Mouse (Mus musculus): ENCODE data around the gene Zfp36.
A peak's percentile ranks its signal among the peaks of the same experiment; 100 is the strongest.

Zfp36 gene

GRCm38 (mm10) chr7:28348601-28349000 lies 31.5 kb downstream of the Zfp36 start:
- DNase-seq (ENCODE audit: low read depth, low spot score) = no peak
- Histone ChIP-seq H3K27me3 (ENCODE audit: control insufficient read depth, insufficient read depth, low read length, poor library complexity, severe bottlenecking) (no peaks in the 10 kb centered on the region), H3K36me3 (ENCODE audit: control insufficient read depth, insufficient read depth, low read length, poor library complexity, severe bottlenecking) (peaks cover 11% of the 10 kb centered on the region)

DNA sequence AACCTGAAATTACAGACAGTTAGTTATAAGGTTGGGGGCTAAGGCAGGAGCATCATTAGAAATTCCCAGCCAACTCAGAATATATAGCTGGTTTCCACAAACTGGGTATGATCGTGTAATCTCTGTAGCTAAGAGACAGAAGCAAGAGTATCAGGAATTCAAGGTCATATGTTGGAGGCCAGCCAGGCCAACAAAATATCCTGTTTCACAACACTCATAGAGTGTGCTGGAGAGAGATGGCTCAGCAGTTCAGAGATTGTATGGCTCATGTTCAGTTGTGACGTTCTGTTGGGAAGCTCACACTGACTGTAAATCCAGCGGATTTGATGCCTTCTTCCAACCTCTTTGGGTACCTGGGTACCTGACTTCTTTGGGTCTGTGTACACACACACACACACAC lies 32.3 kb downstream of the Zfp36 start:
- Histone ChIP-seq H3K36me3 (ENCODE audit: control insufficient read depth, insufficient read depth, low read length, poor library complexity, severe bottlenecking) (peaks cover 5% of the 10 kb centered on the region; the same call in 1 of the 2 replicates), H3K27me3 (ENCODE audit: control insufficient read depth, insufficient read depth, low read length, poor library complexity, severe bottlenecking) (no peaks in the 10 kb centered on the region)
- no peak for DNase-seq (ENCODE audit: low read depth, low spot score)

DNA sequence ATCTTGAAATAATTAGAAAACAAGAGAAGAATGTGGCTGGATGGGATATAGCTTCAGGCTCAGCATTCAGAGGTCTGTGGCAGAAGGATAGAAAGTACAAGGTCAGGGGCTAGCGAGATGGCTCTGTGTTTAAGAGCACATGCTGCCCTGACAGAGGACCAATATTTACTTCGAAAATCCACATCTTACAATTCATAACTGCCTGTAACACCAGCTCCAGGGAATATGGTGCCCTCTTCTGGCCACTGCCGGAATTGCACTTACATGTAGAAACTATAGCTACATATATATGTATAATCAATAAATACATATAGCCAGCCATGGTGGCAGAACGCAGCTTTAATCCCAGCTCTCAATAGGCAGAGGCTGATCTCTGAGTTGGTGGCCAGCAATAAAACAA lies 35.4 kb downstream of the Zfp36 start:
- Histone ChIP-seq H3K36me3 (ENCODE audit: control insufficient read depth, insufficient read depth, low read length, poor library complexity, severe bottlenecking) (no peaks in the 10 kb centered on the region), H3K27me3 (ENCODE audit: control insufficient read depth, insufficient read depth, low read length, poor library complexity, severe bottlenecking) (no peaks in the 10 kb centered on the region)
- peak; percentile 92 for DNase-seq (ENCODE audit: low read depth, low spot score)

GRCm38 (mm10) chr7:28341381-28341780 lies 38.7 kb downstream of the Zfp36 start:
- Histone ChIP-seq H3K27me3 (ENCODE audit: control insufficient read depth, insufficient read depth, low read length, poor library complexity, severe bottlenecking) (no peaks in the 10 kb centered on the region), H3K36me3 (ENCODE audit: control insufficient read depth, insufficient read depth, low read length, poor library complexity, severe bottlenecking) (no peaks in the 10 kb centered on the region)
- no peak for DNase-seq (ENCODE audit: low read depth, low spot score)

DNA sequence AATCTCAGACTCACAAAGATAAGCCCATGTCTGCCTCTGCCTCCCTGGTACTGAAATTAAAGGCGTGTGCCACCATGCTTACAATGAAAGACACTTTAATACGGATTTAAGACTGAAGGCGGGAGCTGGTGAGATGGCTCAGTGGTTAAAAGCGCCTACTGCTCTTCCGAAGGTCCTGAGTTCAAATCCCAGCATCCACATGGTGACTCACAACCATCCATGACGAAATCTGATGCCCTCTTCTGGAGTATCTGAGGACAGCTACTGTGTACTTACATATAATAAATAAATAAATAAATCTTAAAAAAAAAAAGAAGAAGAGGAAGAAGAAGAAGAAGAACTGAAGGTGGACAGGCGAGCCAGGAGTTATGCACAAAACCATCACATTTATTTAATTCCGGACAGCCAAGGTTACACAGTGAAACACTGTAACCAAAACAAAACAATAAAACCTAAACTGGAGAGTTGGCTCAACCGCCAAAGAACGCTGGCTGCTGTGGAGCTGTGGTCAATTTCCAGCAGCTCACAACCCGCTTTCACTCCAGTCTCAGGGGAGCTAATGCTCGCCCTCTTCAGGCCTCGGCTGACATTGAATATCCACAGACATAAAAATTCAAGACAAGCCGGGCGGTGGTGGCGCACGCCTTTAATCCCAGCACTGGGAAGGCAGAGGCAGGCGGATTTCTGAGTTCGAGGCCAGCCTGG lies 40.7 kb downstream of the Zfp36 start:
- DNase-seq (ENCODE audit: low read depth, low spot score) = peak; percentile 81
- H3K36me3 ChIP-seq (ENCODE audit: control insufficient read depth, insufficient read depth, low read length, poor library complexity, severe bottlenecking) = no peaks in the 10 kb centered on the region

GRCm38 (mm10) chr7:28338108-28338998 lies 41.7 kb downstream of the Zfp36 start, which contains the start of gene Supt5:
Gene Supt5, minus strand, starts transcription at chr7:28338746.
- DNase-seq (ENCODE audit: low read depth, low spot score) = peak; percentile 99
- Histone ChIP-seq H3K36me3 (ENCODE audit: control insufficient read depth, insufficient read depth, low read length, poor library complexity, severe bottlenecking) (no peaks in the 10 kb centered on the region), H3K27me3 (ENCODE audit: control insufficient read depth, insufficient read depth, low read length, poor library complexity, severe bottlenecking) (no peaks in the 10 kb centered on the region)

More for the DNA sequence above, 40.7 kb downstream of the Zfp36 start:
- no peaks in the 10 kb centered on the region for H3K27me3 ChIP-seq (ENCODE audit: control insufficient read depth, insufficient read depth, low read length, poor library complexity, severe bottlenecking)

- H3K27me3 ChIP-seq (ENCODE audit: control insufficient read depth, insufficient read depth, low read length, poor library complexity, severe bottlenecking) = no peaks in the 10 kb centered on the region
- H3K36me3 ChIP-seq (ENCODE audit: control insufficient read depth, insufficient read depth, low read length, poor library complexity, severe bottlenecking) = peaks cover under 1% of the 10 kb centered on the region; the same call in 1 of the 2 replicates
- DNase-seq (ENCODE audit: low read depth, low spot score) = no peak
Measured at GRCm38 (mm10) chr7:28335471-28335870, 44.6 kb downstream of the Zfp36 start.

- Histone ChIP-seq H3K36me3 (ENCODE audit: control insufficient read depth, insufficient read depth, low read length, poor library complexity, severe bottlenecking) (peaks cover 6% of the 10 kb centered on the region), H3K27me3 (ENCODE audit: control insufficient read depth, insufficient read depth, low read length, poor library complexity, severe bottlenecking) (no peaks in the 10 kb centered on the region)
- no peak for DNase-seq (ENCODE audit: low read depth, low spot score)
Measured at GRCm38 (mm10) chr7:28334534-28334933, 45.5 kb downstream of the Zfp36 start.

DNA sequence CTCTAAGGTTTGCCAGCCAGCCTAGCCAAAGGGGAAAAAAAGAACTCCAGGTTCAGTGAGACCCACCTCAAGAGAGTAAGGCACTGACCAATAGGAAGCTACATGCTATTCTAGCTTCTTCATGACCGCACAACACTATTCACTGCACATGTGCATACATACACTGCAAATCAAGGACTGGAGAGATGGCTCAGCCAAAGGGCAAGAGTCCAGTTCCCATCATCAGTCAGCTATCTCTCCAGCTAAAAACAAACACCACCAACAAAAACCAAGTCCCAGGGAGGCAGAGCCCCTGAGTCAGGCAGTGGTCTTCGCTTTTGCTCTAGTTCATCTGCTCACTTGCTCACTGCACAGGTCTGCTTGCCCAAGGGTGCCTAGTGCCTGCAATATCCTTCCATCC lies 51.8 kb downstream of the Zfp36 start:
- no peak for DNase-seq (ENCODE audit: low read depth, low spot score)
- peaks cover 15% of the 10 kb centered on the region for H3K36me3 ChIP-seq (ENCODE audit: control insufficient read depth, insufficient read depth, low read length, poor library complexity, severe bottlenecking)
- H3K27me3 ChIP-seq (ENCODE audit: control insufficient read depth, insufficient read depth, low read length, poor library complexity, severe bottlenecking) = no peaks in the 10 kb centered on the region
